Mouse (Mus musculus) liver, postnatal 0 days (tissue): ENCODE measurements around the gene Rcn1.

Experiments used
- CTCF ChIP-seq: sonication (generic); IDR thresholded peaks from 2 replicates; pipeline ENCODE4 v1.5.1; 2016; ENCODE audit warnings: antibody characterized with exemption, low read depth
- EP300 ChIP-seq: IDR thresholded peaks from 2 replicates; pipeline ENCODE4 v1.6.1; 2016; ENCODE audit warnings: antibody characterized with exemption, low read depth, mild to moderate bottlenecking

- TF ChIP-seq CTCF, result no peak
- TF ChIP-seq EP300, result no peak
These were observed 12.7 kb downstream of the Rcn1 start for GRCm38 (mm10) chr2:105386418-105386817.
